Mouse (Mus musculus) ovary, adult 2 months (tissue): Measurements from ENCODE around the gene Rapgef2. TPM values are rescaled to one million over a fixed set of nuclear protein-coding genes. Genes with fewer than 3 reads are reported as not detected.

Experiments
- polyA plus RNA-seq: library from polyadenylated mRNA; depleted of rRNA; stranded (reverse); fragments of >200 nt; gene quantifications from 2 replicates; pipeline ENCODE4 v1.2.3, GENCODE M21; 2012; rRNA removed

The Rapgef2 gene
- 11.6 and 12.4 TPM in 2 replicates for polyA plus RNA-seq

GRCm38 (mm10) chr3:79286376-79287107 lies at the start of gene Rapgef2:
TSS of gene Rapgef2 (minus strand) at chr3:79286517.

Other genes starting within 250 kb of the Rapgef2 start
- not detected in 2 replicates for gene Gm17359, start 50.1 kb upstream of the Rapgef2 start, polyA plus RNA-seq